Mouse (Mus musculus) T-helper 2 cell (primary cell): ENCODE results near the gene Olfr560.

Experiments used
- in situ Hi-C: fragments of 300-600 bp; cut with MboI, MseI; formaldehyde crosslinking; loops from one replicate; pipeline ENCODE4 v1.15.1; 2025; ENCODE audit warnings: high pct_unique_total_duplicates

The Olfr560 gene

GRCm38 (mm10) chr7:102759266-102759665 lies at the start of gene Olfr560, which contains the start of gene Olfr78:
Olfr560 (minus strand) TSS chr7:102759366.
Olfr78 (minus strand) TSS chr7:102759471.
- in situ Hi-C loops, result no loop called here

- in situ Hi-C loops, result no loop called here
Measured at GRCm38 (mm10) chr7:102803180-102803579, 44.0 kb upstream of the Olfr560 start, which contains the start of gene Olfr564. Olfr564 (plus strand) TSS chr7:102803480.

GRCm38 (mm10) chr7:102770921-102771320 lies 11.8 kb upstream of the Olfr560 start, which contains the start of gene Olfr561:
Olfr561 (plus strand) TSS chr7:102771221.
- in situ Hi-C loops, result no loop called here

- in situ Hi-C loops, result no loop called here
Measured at GRCm38 (mm10) chr7:102752086-102752485, 7.1 kb downstream of the Olfr560 start.

- in situ Hi-C loops, result no loop called here
Measured at GRCm38 (mm10) chr7:102737705-102738104, 21.5 kb downstream of the Olfr560 start.

GRCm38 (mm10) chr7:102733793-102734192 lies 25.4 kb downstream of the Olfr560 start:
- in situ Hi-C loops, result no loop called here

DNA sequence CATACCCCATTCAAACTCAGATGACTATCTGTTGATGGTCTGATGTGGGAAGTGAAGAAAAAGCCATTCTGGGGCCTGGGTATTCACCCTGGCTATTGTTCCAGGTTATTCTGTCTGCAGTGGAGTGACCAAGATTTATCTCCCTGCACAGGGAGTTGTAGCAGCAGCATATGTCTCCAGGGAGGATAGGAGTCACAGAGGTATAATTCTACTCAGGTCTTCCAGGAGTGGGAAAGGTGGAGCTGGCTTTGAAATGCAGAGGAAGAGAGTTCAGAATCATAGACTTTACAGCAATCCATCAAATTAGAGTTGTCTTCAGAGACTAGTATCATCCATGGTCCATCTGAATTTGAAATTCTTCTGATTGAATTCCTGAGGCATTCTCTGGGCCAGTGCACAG lies 31.8 kb downstream of the Olfr560 start, which contains the start of gene Olfr559:
Gene Olfr559 (minus strand): TSS at position 101 of the 400 bp plus-strand sequence.
- in situ Hi-C loops, result no loop called here

GRCm38 (mm10) chr7:102718970-102719369 lies 40.2 kb downstream of the Olfr560 start, which contains the start of gene Olfr33:
Olfr33 (minus strand) TSS chr7:102719070.
- in situ Hi-C loops, result no loop called here

- in situ Hi-C loops, result no loop called here
Measured at GRCm38 (mm10) chr7:102701915-102702314, 57.3 kb downstream of the Olfr560 start, which contains the start of gene Olfr558. Olfr558 (plus strand) TSS chr7:102702215.
